Mouse (Mus musculus) ES-Bruce4 (cell line): ENCODE measurements at regions not wholly inside any gene's neighbourhood (a gene's known extent, or its start where the extent isn't known, plus 50 kb on each side); places are given as distances from the start of the nearest gene placed in this dataset.

Experiments used
- H3K27ac ChIP-seq: 2 replicates; pipeline ENCODE4 v1.5.1; 2012; ENCODE audit warnings: low read length, inconsistent platforms; ENCODE audit not compliant: insufficient read depth
- H3K27me3 ChIP-seq: 2 replicates; pipeline ENCODE4 v1.6.1; 2012; ENCODE audit warnings: mild to moderate bottlenecking, low read length, inconsistent platforms; ENCODE audit not compliant: control insufficient read depth, poor library complexity, insufficient read depth, severe bottlenecking
- H3K36me3 ChIP-seq: 2 replicates; pipeline ENCODE4 v1.6.1; 2012; ENCODE audit warnings: inconsistent platforms, mild to moderate bottlenecking, low read length, moderate library complexity; ENCODE audit not compliant: control insufficient read depth, poor library complexity, insufficient read depth, severe bottlenecking
- H3K4me1 ChIP-seq: one replicate; pipeline ENCODE4 v1.8.1; 2011; ENCODE audit warnings: low read length; ENCODE audit not compliant: control insufficient read depth, insufficient read depth
- H3K4me3 ChIP-seq: 2 replicates; pipeline ENCODE4 v1.5.1; 2011; ENCODE audit warnings: low read depth, mild to moderate bottlenecking, low read length
- H3K9ac ChIP-seq: 2 replicates; pipeline ENCODE4 v1.6.1; 2012; ENCODE audit warnings: low read depth, mild to moderate bottlenecking, inconsistent platforms; ENCODE audit not compliant: poor library complexity, severe bottlenecking
- H3K9me3 ChIP-seq: replicated peaks from 2 replicates; pipeline ENCODE4 v1.6.1; 2012; ENCODE audit warnings: mild to moderate bottlenecking, low read length, inconsistent platforms; ENCODE audit not compliant: control insufficient read depth, poor library complexity, insufficient read depth, severe bottlenecking
- CTCF ChIP-seq: IDR thresholded peaks from one replicate; pipeline ENCODE4 v1.8.1; 2011; ENCODE audit warnings: low read depth, low read length
- EP300 ChIP-seq: IDR thresholded peaks from 2 replicates; pipeline ENCODE4 v1.6.1; 2011; ENCODE audit warnings: low read depth, low read length; ENCODE audit not compliant: insufficient read depth
- POLR2A ChIP-seq: IDR thresholded peaks from one replicate; pipeline ENCODE4 v1.8.1; 2011; ENCODE audit warnings: low read length; ENCODE audit not compliant: insufficient read depth

GRCm38 (mm10) chr13:45319646-45320045 is 69.9 kb upstream of the Mylip start:
- H3K4me3 ChIP-seq, result no peak overlapping the region
- H3K27me3 ChIP-seq, result no peaks in the 10 kb centered on the region
- no peaks in the 10 kb centered on the region for H3K4me1 ChIP-seq
- no peak overlapping the region for H3K9ac ChIP-seq
- no peaks in the 10 kb centered on the region; the same call in 1 of the 2 replicates for H3K9me3 ChIP-seq
- no peak for TF ChIP-seq POLR2A
- TF ChIP-seq EP300, result no peak
- TF ChIP-seq CTCF, result no peak
- H3K36me3 ChIP-seq, result no peaks in the 10 kb centered on the region
- no peak overlapping the region for H3K27ac ChIP-seq

GRCm38 (mm10) chr13:45325736-45326293 is 63.7 kb upstream of the Mylip start:
- Histone ChIP-seq H3K27me3 (no peaks in the 10 kb centered on the region), H3K4me1 (no peaks in the 10 kb centered on the region), H3K36me3 (no peaks in the 10 kb centered on the region), H3K4me3 (no peak overlapping the region), H3K9me3 (no peaks in the 10 kb centered on the region), H3K9ac (no peak overlapping the region), H3K27ac (no peak overlapping the region)
- no peak for TF ChIP-seq EP300
- TF ChIP-seq POLR2A, result no peak
- TF ChIP-seq CTCF, result no peak

GRCm38 (mm10) chr13:45326751-45327150 is 62.8 kb upstream of the Mylip start:
- TF ChIP-seq EP300, result no peak
- TF ChIP-seq CTCF, result no peak
- no peak for TF ChIP-seq POLR2A
- Histone ChIP-seq H3K36me3 (no peaks in the 10 kb centered on the region), H3K4me1 (peaks cover 1% of the 10 kb centered on the region), H3K27ac (no peak overlapping the region), H3K27me3 (no peaks in the 10 kb centered on the region), H3K9ac (no peak overlapping the region), H3K4me3 (no peak overlapping the region), H3K9me3 (no peaks in the 10 kb centered on the region)

- Histone ChIP-seq H3K4me1 (peaks cover 1% of the 10 kb centered on the region), H3K27ac (no peak overlapping the region), H3K36me3 (no peaks in the 10 kb centered on the region), H3K9me3 (no peaks in the 10 kb centered on the region), H3K27me3 (no peaks in the 10 kb centered on the region), H3K9ac (no peak overlapping the region), H3K4me3 (no peak overlapping the region)
- TF ChIP-seq CTCF (no peak), EP300 (no peak), POLR2A (no peak)
Measured at GRCm38 (mm10) chr13:45330561-45330960, 59.0 kb upstream of the Mylip start.

GRCm38 (mm10) chr13:45332031-45332430 is 57.5 kb upstream of the Mylip start:
- Histone ChIP-seq H3K36me3 (no peaks in the 10 kb centered on the region), H3K9ac (no peak overlapping the region), H3K4me1 (peaks cover 1% of the 10 kb centered on the region), H3K27ac (no peak overlapping the region), H3K4me3 (no peak overlapping the region), H3K27me3 (no peaks in the 10 kb centered on the region), H3K9me3 (no peaks in the 10 kb centered on the region)
- no peak for TF ChIP-seq CTCF
- no peak for TF ChIP-seq EP300
- no peak for TF ChIP-seq POLR2A

GRCm38 (mm10) chr13:45333634-45334033 is 55.9 kb upstream of the Mylip start:
- Histone ChIP-seq H3K9me3 (no peaks in the 10 kb centered on the region), H3K4me3 (no peak overlapping the region), H3K27ac (no peak overlapping the region), H3K9ac (no peak overlapping the region), H3K36me3 (no peaks in the 10 kb centered on the region), H3K27me3 (no peaks in the 10 kb centered on the region), H3K4me1 (peaks cover 1% of the 10 kb centered on the region)
- TF ChIP-seq EP300 (no peak), POLR2A (no peak), CTCF (no peak)
